Mouse (Mus musculus) cerebellum, adult 8-10 months (tissue): ENCODE data around the gene Bcar1.

Source experiments
- DNase-seq: peaks from one replicate; pipeline ENCODE4 v3.0.0; 2022

Bcar1 gene

GRCm38 (mm10) chr8:111735791-111736190 lies 7.8 kb downstream of the Bcar1 start:
- DNase-seq = peak; percentile 16

GRCm38 (mm10) chr8:111735335-111735761 lies 8.3 kb downstream of the Bcar1 start:
- peak; percentile 24 for DNase-seq

- peak; percentile 24 for DNase-seq
Measured at GRCm38 (mm10) chr8:111734244-111734960, 9.2 kb downstream of the Bcar1 start.

GRCm38 (mm10) chr8:111733581-111734243 lies 9.9 kb downstream of the Bcar1 start:
- DNase-seq = peak; percentile 24

- no peak for DNase-seq
Measured at GRCm38 (mm10) chr8:111732406-111733085, 11.1 kb downstream of the Bcar1 start.

- DNase-seq = peak; percentile 91
Measured at GRCm38 (mm10) chr8:111732004-111732403, 11.6 kb downstream of the Bcar1 start.

- no peak for DNase-seq
Measured at GRCm38 (mm10) chr8:111731231-111731977, 12.2 kb downstream of the Bcar1 start.

- DNase-seq = no peak
Measured at GRCm38 (mm10) chr8:111729233-111730170, 14.1 kb downstream of the Bcar1 start.

GRCm38 (mm10) chr8:111728481-111728880 lies 15.1 kb downstream of the Bcar1 start:
- DNase-seq = no peak

GRCm38 (mm10) chr8:111727553-111727952 lies 16.1 kb downstream of the Bcar1 start:
- DNase-seq = no peak

GRCm38 (mm10) chr8:111726102-111726900 lies 17.3 kb downstream of the Bcar1 start:
- no peak for DNase-seq

GRCm38 (mm10) chr8:111725341-111725740 lies 18.3 kb downstream of the Bcar1 start:
- no peak for DNase-seq

- DNase-seq = peak; percentile 11
Measured at GRCm38 (mm10) chr8:111720115-111720544, 23.5 kb downstream of the Bcar1 start.

GRCm38 (mm10) chr8:111718937-111719336 lies 24.7 kb downstream of the Bcar1 start:
- peak; percentile 7 for DNase-seq

GRCm38 (mm10) chr8:111717866-111718265 lies 25.7 kb downstream of the Bcar1 start:
- peak; percentile 45 for DNase-seq

- no peak for DNase-seq
Measured at GRCm38 (mm10) chr8:111717488-111717792, 26.2 kb downstream of the Bcar1 start.

- DNase-seq = peak; percentile 77
Measured at GRCm38 (mm10) chr8:111716603-111717487, 26.8 kb downstream of the Bcar1 start.

- peak; percentile 16 for DNase-seq
Measured at GRCm38 (mm10) chr8:111715514-111715913, 28.1 kb downstream of the Bcar1 start.

- DNase-seq = peak; percentile 23
Measured at GRCm38 (mm10) chr8:111714295-111714694, 29.3 kb downstream of the Bcar1 start.

- peak; percentile 33 for DNase-seq
Measured at GRCm38 (mm10) chr8:111713817-111714216, 29.8 kb downstream of the Bcar1 start.
